Mouse (Mus musculus): Measurements from ENCODE around the gene Syngr3.
"Not testable (repeated sequence)": the region's sequence is repeated elsewhere in the genome, so short reads cannot be mapped to it uniquely, and the experiment has no call there.

The Syngr3 gene

DNA sequence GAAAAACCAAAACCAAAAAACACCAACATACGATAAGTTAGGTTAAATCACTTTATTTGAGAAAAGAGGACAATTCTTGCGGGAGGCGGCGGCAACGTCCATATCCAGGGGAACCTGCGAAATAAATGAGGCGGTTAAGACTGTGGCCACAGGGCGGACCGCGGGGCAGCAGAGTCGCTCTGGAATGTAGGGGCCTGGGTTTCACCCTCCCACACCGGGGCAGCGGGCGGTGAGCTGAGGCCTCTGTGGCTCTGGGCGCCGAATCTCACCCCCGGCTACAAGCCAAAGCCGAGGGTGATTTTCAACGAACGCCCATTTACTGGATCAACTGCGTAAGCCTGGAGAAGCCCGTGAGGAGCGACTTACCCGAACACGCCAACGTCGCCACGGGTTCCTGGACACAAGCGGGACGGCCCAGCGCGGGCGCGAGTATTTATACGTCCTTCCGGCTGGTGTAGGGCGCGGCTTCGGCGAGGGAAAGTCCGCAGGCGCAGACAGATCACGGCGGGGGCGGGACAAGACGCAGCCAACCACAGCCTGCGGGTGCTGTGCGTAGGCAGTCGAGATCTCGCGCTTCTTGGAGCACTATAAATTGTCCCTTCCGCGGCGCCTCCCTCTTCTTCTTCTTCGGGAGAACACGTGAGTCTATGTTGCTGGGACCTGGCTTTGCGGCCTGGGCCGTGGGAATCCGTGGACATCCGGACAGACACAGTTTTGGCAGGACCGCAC lies 29.9 kb upstream of the Syngr3 start:
- DNase-seq, result peak; percentile 99

DNA sequence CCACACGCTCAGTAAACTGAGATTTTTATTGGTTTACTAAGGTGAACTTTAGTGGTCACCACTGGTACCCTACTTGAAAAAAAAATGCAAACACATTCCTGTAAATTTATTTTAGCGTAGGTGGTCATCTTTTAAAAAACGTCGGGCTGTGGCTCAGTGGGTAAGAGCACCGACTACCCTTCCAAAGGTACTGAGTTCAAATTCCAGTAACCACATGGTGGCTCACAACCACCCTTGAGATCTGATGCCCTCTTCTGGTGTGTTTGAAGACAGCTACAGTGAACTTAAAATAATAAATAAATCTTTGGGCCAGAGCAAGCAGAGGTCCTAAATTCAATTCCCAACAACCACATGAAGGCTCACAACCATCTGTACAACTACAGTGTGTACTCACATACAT lies 29.2 kb upstream of the Syngr3 start:
- not testable (repeated sequence) for DNase-seq

DNA sequence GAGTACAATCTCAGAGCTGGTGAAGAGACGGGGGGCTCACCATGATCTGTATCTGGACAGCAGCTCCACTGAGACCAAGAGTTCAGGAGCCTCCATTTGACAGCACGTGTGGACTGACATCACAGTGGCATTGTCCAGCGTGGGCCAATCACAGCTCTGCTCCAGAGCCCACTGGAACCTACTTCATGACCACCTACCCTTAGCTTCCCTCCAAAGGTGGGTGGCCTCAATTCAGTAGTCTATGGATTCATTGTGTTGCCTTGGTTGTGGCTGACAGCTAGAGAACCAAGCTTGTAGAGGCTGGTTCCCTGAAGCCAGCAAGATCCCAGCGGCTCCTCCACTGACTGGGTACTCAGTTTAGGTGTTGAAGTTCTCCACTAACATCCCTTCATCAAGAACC lies 28.2 kb upstream of the Syngr3 start, which contains the start of the genes Rnf151 and Rps2:
Gene Rnf151 (minus strand): TSS at position 121 of the 400 bp plus-strand sequence.
Gene Rps2 (plus strand): TSS at position 174 of the 400 bp plus-strand sequence.
- DNase-seq, result no peak

DNA sequence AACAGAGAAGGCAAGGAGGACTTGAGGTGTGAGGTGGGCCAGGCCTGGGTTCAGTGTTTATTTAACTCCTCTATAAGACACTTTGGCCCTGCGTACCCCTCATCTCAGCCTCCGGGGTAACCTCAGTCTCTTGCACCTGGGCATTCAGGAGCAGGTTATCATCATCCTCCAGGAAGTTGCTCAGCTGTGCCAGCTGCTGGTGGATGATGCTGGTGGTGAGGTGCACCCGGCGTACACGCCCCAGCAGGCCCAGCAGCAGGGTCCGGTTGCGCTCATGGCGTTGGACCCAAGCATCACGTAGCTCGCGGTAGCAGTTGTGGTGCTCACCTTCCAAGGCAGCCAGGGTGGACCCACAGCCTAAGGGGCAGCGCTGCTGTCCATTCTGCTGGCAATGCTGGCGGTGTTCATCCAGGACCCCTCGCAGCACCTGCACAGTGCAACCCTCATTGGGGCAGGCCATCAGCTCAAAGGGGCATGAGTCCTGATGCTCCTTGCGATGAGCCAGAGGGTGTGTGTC lies 26.5 kb upstream of the Syngr3 start:
- no peak for DNase-seq

DNA sequence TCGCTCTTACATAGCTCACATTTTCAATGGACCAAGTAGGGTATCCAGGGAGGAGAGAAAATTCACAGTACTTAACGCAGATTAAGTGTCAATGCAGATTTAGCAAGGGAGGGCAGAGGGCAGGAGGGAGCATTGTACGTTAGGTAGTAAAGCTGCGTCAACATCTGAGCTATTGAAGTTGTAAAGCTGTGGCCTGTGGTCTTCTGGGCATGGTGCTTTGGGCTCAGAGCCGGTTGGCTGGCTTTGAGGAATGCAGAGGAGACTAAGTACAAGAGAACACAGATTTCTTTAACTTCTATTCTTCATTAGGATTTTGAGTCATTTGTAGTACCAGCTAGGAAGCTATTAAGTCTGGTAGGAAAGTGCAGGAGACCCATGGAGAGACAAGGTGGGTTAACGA lies 25.8 kb upstream of the Syngr3 start:
- DNase-seq, result no peak

DNA sequence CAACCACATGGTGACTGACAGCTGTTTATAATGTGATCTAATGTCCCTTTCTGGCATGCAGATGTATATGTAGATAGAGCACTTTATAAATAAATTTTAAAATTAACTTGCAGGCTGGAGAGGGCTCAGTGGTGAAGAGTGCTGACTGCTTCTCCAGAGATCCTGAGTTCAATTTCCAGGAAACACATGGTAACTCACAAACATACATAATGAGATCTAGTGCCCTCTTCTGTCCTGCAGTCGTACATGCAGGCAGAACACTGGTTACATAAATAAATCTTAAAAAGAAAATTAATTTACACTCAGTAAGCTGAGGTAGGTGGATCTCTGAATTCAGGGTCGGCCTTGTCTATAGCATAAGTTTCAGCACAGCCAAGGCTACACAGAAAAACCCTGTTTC lies 18.9 kb upstream of the Syngr3 start:
- no peak for DNase-seq

DNA sequence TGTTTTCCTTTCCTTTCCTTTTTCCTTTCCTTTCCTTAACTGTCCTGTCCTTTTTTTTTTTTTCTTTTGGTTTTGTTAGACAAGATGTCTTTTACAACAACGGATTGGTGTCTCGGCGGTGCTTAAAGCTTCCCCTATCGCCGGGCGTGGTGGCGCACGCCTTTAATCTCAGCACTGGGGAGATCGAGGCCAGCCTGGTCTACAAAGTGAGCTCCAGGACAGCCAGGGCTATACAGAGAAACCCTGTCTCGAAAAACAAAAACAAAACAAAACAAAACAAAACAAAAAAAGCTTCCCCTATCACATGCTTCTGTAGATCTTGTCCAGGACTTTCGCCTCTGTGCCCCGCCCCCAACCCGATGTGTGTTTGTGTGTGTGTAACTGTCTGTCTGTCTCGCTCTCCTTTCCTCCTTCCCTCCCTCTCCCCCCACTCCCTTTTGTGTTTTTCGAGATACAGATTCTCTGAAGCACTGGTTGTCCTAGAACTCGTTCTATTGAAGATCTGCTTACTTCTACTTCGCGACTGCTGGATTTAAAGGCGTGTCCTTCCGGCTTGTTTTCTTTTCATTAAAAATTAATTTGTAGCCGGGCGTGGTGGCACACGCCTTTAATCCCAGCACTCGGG lies 18.2 kb upstream of the Syngr3 start:
- peak; percentile 52 for DNase-seq

DNA sequence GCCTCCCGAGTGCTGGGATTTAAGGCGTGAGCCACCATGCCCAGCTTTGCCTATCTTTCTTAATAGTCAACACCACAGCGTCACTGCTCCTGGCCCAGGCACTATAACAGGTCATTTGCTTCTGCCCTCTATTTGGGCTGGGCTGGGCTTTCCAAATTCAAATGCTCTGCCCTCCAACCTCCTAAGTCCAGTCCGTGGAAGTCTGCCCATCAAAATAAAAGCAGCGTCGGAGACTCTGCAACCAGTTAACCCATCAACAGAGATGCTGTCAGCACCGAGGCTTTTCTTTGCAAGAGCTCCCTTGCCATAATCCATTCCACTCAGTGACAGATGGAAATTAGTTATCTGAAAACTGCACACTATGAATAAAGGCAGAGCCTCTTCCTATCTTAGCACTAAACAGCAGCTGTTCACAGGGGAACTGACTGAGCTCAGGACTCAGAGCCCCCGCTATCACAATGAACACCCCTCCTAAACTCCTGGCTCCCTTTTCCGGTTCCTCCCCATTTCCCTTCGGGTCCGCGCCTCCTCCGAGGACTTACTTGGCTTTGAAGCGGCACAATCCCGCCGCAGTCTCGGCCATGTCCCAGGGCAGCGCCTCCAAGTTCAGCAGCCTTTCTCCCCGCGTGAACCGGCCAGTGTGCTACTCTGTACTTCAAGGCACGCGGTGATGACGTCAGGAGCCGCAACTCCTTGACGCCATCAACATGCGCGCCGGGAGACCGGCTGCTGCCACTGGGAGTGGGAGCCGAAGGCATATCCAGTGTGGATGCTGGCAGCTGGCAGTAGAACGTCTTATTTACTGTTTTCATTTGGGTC lies 17.4 kb upstream of the Syngr3 start, which contains the start of gene Tbl3:
Gene Tbl3 (minus strand): TSS at position 679 of the 819 bp plus-strand sequence.
- DNase-seq, result peak; percentile 90

DNA sequence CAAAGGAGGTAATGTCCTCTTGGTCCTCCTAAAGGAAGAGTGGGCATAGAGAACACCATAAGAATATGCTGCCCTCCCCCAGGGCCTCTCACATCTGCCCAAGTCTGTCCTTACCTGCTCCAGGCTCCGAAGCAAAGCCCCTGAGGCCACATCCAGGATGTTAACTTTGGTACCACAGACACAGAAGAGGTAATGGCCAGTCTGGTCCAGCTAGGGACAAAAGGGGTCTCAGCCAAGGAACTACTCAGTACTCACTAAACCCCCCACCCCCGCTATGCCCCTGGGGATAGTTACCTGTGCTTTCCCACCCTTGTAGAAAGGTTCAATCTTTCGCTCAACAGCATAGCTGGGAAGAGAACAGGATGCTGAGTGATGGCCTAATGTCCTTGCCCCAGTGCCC lies 16.1 kb upstream of the Syngr3 start:
- DNase-seq, result no peak

DNA sequence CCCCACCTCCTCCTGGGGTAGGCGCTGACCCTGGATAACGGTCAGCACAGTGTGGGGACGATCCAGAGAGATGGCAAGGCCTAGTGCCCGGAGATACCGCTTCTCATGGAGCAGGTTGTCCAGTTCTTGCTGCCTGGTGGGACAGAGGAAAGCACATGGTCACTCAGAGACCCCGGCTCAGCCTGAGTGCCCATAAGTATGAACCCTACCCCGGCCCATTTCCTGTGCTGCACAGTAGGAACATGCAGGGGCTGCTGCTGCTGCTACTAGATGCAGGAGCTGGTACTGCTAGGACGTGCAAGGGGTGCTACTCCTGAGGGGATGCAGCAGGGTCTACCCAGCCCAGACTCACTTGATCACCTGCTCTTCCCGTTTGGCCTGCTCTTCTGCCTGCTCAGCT lies 11.5 kb upstream of the Syngr3 start:
- DNase-seq, result no peak

DNA sequence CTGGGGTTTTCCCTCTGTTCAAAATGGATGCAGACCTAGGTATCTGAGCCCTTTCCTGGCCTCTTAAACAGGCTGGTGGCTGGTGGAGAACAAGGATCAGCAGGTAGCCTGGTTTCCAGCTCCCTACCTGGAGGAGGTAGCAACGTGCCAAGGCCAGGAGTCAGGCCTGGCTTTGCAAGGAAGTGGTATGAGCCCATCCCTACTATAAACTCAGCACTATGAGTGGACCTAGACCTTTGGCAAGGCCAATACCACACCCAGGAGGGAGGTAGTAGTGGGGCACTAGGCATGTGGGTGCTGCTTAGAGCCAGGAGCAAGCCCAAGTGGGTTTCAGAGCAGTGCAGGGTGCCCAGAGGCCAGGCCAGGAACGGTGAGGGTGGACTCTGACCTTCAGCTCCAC lies 9.7 kb upstream of the Syngr3 start:
- DNase-seq, result no peak

DNA sequence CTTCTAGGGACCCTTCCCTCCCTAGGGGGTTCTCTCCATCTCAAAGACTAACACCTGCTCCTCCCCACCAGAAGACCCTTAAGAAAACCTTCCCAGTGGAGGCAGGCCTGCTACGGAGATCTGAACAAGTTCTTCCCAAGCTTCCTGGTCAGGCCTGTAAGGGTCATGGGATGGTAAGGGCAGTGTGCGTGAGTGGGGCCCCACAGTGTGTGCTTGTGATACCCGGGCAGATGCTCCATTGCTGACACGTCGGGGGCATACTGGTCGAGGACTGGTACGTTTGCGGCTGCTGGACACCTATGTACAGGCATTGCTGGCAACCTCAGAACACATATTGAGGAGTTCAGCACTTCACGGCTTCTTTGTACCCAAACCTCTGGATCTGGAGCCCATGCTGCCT lies 9.0 kb upstream of the Syngr3 start:
- no peak for DNase-seq

DNA sequence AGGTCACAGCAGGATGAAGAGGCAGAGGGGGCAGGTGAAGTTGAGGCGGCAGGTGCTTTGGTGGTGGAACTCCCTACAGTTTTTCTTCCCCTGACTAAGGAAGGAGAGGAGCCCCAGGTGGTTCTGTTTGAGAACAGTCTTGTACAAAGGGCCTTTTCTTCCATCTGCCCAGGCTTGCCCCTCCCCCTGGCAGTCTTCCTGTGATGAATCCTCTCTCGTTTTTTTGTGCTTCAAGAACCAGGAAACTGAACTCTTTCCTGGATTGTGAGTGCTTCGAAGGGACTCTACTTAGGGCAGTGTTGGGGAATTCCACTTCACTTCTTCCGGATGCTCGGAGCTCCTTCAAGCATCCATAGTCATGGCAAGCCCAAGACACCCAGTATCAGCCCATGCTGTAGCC lies 8.2 kb upstream of the Syngr3 start:
- DNase-seq, result no peak

DNA sequence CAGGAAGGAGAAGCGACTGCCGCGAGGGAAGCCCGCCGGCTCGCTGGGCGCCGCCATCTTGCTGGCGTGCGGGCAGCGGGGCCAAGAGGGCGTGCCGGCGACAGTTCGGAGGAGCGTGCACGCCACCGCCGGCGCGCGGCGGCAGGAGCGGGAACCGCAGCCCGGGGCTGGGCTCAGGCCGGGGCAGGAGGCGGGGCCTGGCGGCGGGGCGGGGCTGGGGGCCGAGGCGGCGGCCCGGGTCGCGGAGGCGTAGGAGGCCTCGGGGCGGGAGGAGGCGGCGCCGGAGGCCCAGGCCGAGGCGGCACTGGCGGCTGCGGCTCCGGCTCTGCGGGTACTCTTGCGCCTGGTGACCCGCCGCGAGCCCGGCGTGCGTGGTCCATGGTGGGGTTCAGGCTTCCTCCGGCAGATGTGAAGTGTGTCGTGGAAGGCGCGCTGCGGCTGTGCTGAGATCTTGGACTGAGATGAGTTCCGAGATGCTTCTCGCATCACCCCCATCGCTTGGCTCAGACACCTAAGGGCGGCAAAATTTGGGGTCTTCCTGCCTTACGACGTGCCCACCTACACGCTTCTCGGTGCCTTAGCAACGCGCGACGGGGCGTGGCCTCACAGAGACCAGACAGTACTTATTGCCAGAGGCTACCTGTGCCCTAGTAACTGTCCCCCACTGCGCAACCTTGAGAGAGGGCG lies 6.4 kb upstream of the Syngr3 start, which contains the start of the genes Gfer and Noxo1:
Gene Gfer (minus strand): TSS at position 146 of the 687 bp plus-strand sequence.
Gene Noxo1 (plus strand): TSS at position 224 of the 687 bp plus-strand sequence.
- peak; percentile 96 for DNase-seq

DNA sequence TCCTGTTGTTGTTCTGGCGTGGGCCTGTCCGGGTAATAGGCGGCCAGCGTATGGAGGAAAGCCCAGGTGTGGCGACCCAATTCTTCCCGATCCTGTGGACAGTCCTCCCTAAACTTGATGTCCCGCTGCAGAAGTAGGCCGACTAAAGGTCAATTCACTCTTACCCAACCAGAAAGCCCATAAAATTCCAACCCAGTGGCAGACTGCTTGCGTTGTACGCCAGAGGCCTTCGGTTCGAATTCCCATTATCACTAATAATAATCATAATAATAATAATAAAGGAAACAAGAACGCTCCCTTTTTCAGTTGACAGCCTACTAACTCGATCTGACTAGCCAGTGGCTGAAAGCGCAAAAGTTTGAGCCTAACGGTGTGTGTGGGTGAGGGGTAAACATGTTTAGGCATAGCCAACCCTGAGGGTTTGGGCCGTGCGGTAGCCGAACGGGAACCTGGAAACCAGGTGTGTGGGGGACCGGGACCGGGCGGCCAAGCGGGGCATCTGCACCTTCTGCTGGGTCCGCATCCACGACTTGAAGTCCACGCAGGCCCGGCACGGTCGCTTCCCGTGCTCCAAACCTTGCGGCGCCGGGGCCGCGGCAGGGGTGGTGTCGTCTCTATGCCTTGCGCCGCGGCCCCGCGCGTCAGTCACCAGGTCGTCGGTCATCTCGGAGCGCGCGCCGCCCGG lies 5.7 kb upstream of the Syngr3 start:
- DNase-seq, result no peak

DNA sequence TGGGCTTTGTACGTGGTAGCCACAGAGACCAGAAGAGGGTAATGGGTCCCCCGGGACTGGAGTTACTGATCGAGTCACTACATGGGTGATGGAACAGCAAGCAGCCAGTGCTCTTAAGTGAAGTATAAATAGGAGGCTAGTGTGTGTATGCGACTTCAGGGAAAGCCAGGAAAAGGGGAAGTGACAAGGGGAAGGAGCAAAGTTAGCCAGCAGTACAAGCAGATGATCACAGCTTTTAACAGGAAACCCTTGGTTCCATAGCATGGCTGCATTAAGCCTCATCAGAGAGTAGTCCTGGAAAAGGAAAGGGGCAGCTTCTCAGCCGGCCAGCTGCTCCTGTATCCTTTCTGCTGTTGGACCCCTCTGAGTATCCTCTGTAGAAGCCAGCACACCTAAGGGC lies 2.6 kb upstream of the Syngr3 start:
- no peak for DNase-seq

DNA sequence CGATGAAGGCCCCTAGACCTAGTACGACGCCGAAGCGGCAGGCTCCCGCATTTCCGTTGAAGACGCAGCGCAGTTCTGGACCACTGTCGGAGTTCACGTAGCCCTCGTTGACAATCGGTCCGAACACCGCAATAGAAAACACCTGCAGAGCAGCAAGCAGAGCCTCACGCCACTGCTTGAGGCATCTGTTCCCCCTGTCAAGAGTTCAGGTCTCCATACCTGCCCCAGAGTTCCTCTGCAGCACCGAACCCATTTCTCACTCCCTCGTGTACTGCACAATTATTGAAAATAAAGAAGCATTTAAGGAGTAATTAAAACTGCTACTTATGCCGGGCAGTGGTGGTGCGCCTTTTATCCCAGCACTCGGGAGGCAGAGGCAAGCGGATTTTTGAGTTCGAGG lies 2.2 kb downstream of the Syngr3 start:
- DNase-seq, result no peak

DNA sequence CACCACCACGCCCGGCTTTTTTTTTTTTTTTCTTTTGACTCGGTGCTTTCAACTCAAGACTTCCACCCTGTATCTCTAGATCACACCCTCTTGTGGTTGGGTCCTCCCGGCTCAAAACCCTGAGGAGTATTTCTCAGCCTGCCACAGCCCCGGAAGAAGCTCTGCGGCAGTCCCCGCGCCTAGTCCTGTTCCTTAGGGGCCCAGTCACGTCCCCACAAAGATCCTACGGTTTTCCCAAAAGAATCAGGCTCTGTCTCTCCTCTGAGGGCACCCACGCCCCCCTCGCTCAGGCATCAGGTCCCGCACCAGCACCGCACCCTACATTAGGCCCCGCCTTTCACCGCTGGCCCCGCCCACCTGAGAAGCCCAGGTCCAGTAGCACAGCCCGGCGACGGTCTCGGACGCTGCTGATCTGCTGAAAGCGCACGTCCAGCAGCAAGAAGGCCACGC lies 2.6 kb downstream of the Syngr3 start:
- peak; percentile 80 for DNase-seq

DNA sequence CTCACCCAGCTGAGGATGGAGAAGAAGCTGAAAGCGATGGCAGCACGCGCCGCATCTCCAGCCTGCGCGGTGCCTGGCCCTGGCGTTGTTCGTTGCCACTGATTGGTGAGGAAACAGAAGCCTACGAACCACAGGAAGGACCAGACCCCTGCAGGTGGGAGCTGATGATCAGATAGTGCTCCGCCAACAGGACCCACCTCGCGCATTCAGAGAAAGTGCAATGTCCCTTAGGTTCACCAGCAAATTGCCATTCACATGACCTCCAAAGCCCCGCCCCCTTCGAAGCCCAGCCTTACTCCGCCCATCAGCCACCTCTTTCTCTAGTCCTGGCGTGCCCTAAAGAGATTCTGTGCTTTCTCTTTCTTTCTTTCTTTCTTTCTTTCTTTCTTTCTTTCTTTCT lies 3.2 kb downstream of the Syngr3 start:
- peak; percentile 78 for DNase-seq

DNA sequence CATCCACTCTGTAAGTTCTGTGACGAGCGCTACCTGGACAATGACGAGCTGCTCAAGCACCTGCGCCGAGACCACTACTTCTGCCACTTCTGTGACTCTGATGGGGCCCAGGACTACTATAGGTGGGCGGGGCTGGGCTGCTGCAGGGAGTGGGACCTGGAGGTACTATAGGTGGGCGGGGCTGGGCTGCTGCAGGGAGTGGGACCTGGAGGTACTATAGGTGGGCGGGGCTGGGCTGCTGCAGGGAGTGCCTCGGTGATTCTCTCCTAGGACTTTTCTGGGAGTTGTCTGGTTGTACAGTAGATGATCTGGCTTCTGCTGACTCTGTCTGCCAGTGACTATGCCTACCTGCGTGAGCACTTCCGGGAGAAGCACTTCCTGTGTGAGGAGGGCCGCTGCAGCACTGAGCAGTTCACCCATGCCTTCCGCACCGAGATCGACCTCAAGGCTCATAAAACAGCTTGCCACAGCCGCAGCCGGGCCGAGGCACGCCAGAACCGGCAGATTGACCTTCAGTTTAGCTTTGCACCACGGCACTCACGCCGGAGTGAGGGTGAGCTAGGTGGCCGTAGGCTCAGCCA lies 12.2 kb downstream of the Syngr3 start:
- DNase-seq, result no peak

DNA sequence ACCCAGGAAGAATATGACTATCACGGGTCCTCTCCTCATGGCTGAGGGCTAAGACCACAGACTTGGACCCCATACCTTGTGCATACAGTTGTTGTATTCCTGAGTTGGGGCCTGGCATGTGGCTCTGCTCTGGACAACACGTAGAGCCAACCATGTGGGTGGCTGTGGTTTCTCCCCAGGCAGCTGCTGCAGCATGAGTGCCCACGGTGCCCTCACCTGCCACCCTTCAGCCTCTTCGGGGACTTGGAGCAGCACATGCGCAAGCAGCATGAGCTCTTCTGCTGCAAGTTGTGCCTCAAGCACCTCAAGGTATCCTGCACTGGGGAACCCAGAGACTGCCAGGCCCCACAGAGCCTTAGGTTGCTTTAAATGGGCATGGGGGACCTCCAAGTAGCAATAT lies 12.9 kb downstream of the Syngr3 start:
- DNase-seq, result no peak
